Mouse (Mus musculus) neural tube, embryonic 13.5 days (tissue): Measurements from ENCODE around the gene Gm28308. TPM values are rescaled to one million over a fixed set of nuclear protein-coding genes. Genes with fewer than 3 reads are reported as not detected.
A peak's percentile ranks its signal among the peaks of the same experiment; 100 is the strongest.

Experiments used
- ATAC-seq: fragments of 200-750 bp; cut with Nextera tagmentation; 2 replicates; pipeline ENCODE4 v1.8.0; 2017; ENCODE audit warnings: low read depth, mild to moderate bottlenecking, moderate TSS enrichment, moderate library complexity
- H3K27ac ChIP-seq: fragments of 300-500 bp; sonication (generic); replicated peaks from 2 replicates; pipeline ENCODE4 v1.5.1; 2015; ENCODE audit warnings: moderate library complexity, mild to moderate bottlenecking, inconsistent platforms
- H3K27me3 ChIP-seq: fragments of 300-500 bp; sonication (generic); 2 replicates; pipeline ENCODE4 v1.6.1; 2015; ENCODE audit warnings: mild to moderate bottlenecking, inconsistent platforms
- H3K36me3 ChIP-seq: fragments of 300-500 bp; sonication (generic); 2 replicates; pipeline ENCODE4 v1.6.1; 2015; ENCODE audit warnings: mild to moderate bottlenecking, inconsistent platforms
- H3K4me1 ChIP-seq: fragments of 300-500 bp; sonication (generic); replicated peaks from 2 replicates; pipeline ENCODE4 v1.6.1; 2015; ENCODE audit warnings: inconsistent platforms
- H3K4me2 ChIP-seq: fragments of 300-500 bp; sonication (generic); 2 replicates; pipeline ENCODE4 v1.6.1; 2015; ENCODE audit warnings: inconsistent platforms, mild to moderate bottlenecking, moderate library complexity
- H3K4me3 ChIP-seq: fragments of 300-500 bp; sonication (generic); 2 replicates; pipeline ENCODE4 v1.5.1; 2015; ENCODE audit warnings: mild to moderate bottlenecking, inconsistent platforms
- H3K9ac ChIP-seq: fragments of 300-500 bp; sonication (generic); 2 replicates; pipeline ENCODE4 v1.6.1; 2015; ENCODE audit warnings: moderate library complexity, mild to moderate bottlenecking, inconsistent platforms
- H3K9me3 ChIP-seq: fragments of 300-500 bp; sonication (generic); 2 replicates; pipeline ENCODE4 v1.6.1; 2016; ENCODE audit warnings: inconsistent platforms
- WGBS: fragments of 180-500 bp; shearing (Covaris S2); methylation state at CpG from one replicate; pipeline ENCODE4 v1.1.7; 2015; 5-methylcytosine and 5-hydroxymethylcytosine counted together
- polyA plus RNA-seq: library from polyadenylated mRNA; unstranded; fragments of >200 nt; fragmentation: Nextera tagmentation; extraction: Ambion mirVana; gene quantifications from 2 replicates; pipeline ENCODE4 v1.2.1, GENCODE M21; 2015

The Gm28308 gene
- polyA plus RNA-seq, 1 experiment from 2014 or later: not detected

- Histone ChIP-seq H3K9ac (peak overlapping the region; percentile 100), H3K27ac (peak overlapping the region; percentile 100), H3K4me3 (peak overlapping the region; percentile 96), H3K27me3 (no peaks in the 10 kb centered on the region), H3K4me1 (peaks cover 98% of the 10 kb centered on the region), H3K9me3 (no peaks in the 10 kb centered on the region), H3K4me2 (peak overlapping the region; percentile 97), H3K36me3 (peaks cover 58% of the 10 kb centered on the region)
- WGBS: 1% methylated on average over 46 of the region's 46 CpGs
- ATAC-seq: 0 out of 2 replicates have a peak, but pooled peaks have one; percentile 32
Measured at GRCm38 (mm10) chr6:52203371-52204049, 9.6 kb downstream of the Gm28308 start.

GRCm38 (mm10) chr6:52203121-52203370, 10.1 kb downstream of the Gm28308 start:
- Histone ChIP-seq H3K4me3 (peak overlapping the region; percentile 96), H3K4me2 (peak overlapping the region; percentile 97), H3K27me3 (no peaks in the 10 kb centered on the region), H3K27ac (peak overlapping the region; percentile 100), H3K4me1 (peaks cover 99% of the 10 kb centered on the region), H3K36me3 (peaks cover 58% of the 10 kb centered on the region), H3K9me3 (no peaks in the 10 kb centered on the region), H3K9ac (peak overlapping the region; percentile 100)
- ATAC-seq: no peak
- 2% methylated on average over 10 of the region's 10 CpGs for WGBS

GRCm38 (mm10) chr6:52202362-52203120, 10.6 kb downstream of the Gm28308 start:
- no peak for ATAC-seq
- Histone ChIP-seq H3K9me3 (no peaks in the 10 kb centered on the region), H3K4me2 (peak overlapping the region; percentile 97), H3K36me3 (peaks cover 58% of the 10 kb centered on the region), H3K4me1 (peaks cover 99% of the 10 kb centered on the region), H3K27me3 (no peaks in the 10 kb centered on the region), H3K4me3 (peak overlapping the region; percentile 96), H3K27ac (peak overlapping the region; percentile 100), H3K9ac (peak overlapping the region; percentile 100)
- 7% methylated on average over 22 of the region's 22 CpGs for WGBS

GRCm38 (mm10) chr6:52201269-52201668, 11.9 kb downstream of the Gm28308 start:
- Histone ChIP-seq H3K4me3 (peak overlapping the region; percentile 96), H3K9ac (peak overlapping the region; percentile 66)
- WGBS: 11% methylated on average over 1 of the region's 1 CpGs

GRCm38 (mm10) chr6:52200751-52201250, 12.3 kb downstream of the Gm28308 start:
- Histone ChIP-seq H3K9me3 (no peaks in the 10 kb centered on the region), H3K4me3 (peak overlapping the region; percentile 96), H3K27me3 (no peaks in the 10 kb centered on the region), H3K4me2 (peak overlapping the region; percentile 97), H3K27ac (peak overlapping the region; percentile 100), H3K36me3 (peaks cover 52% of the 10 kb centered on the region), H3K9ac (peak overlapping the region; percentile 66), H3K4me1 (peaks cover 99% of the 10 kb centered on the region)
- 6% methylated on average over 10 of the region's 10 CpGs for WGBS
- ATAC-seq: no peak

More at GRCm38 (mm10) chr6:52201269-52201668, 11.9 kb downstream of the Gm28308 start:
- no peak for ATAC-seq
- Histone ChIP-seq H3K9me3 (no peaks in the 10 kb centered on the region), H3K4me1 (peaks cover 99% of the 10 kb centered on the region), H3K27me3 (no peaks in the 10 kb centered on the region), H3K4me2 (peak overlapping the region; percentile 97), H3K36me3 (peaks cover 56% of the 10 kb centered on the region), H3K27ac (peak overlapping the region; percentile 100)

GRCm38 (mm10) chr6:52200073-52200750, 12.9 kb downstream of the Gm28308 start:
- 2% methylated on average over 30 of the region's 30 CpGs for WGBS
- Histone ChIP-seq H3K4me3 (peak overlapping the region; percentile 96), H3K27ac (peak overlapping the region; percentile 100), H3K9me3 (no peaks in the 10 kb centered on the region), H3K4me1 (peaks cover 99% of the 10 kb centered on the region), H3K4me2 (peak overlapping the region; percentile 97), H3K27me3 (no peaks in the 10 kb centered on the region), H3K36me3 (peaks cover 46% of the 10 kb centered on the region), H3K9ac (peak overlapping the region; percentile 66)
- ATAC-seq: no peak

- peak; percentile 70; the same call in 1 of the 2 replicates for ATAC-seq
- Histone ChIP-seq H3K27ac (peak overlapping the region; percentile 100), H3K9me3 (no peaks in the 10 kb centered on the region), H3K4me2 (peak overlapping the region; percentile 97), H3K36me3 (peaks cover 19% of the 10 kb centered on the region), H3K9ac (peak overlapping the region; percentile 71), H3K4me1 (peaks cover 99% of the 10 kb centered on the region), H3K4me3 (peak overlapping the region; percentile 19), H3K27me3 (no peaks in the 10 kb centered on the region)
- 2% methylated on average over 10 of the region's 10 CpGs for WGBS
Measured at GRCm38 (mm10) chr6:52197271-52197670, 15.9 kb downstream of the Gm28308 start.

GRCm38 (mm10) chr6:52196811-52197210, 16.3 kb downstream of the Gm28308 start:
- Histone ChIP-seq H3K9ac (peak overlapping the region; percentile 71), H3K4me2 (peak overlapping the region; percentile 97), H3K27me3 (no peaks in the 10 kb centered on the region), H3K9me3 (no peaks in the 10 kb centered on the region), H3K36me3 (peaks cover 16% of the 10 kb centered on the region), H3K4me3 (peak overlapping the region; percentile 19), H3K27ac (peak overlapping the region; percentile 100), H3K4me1 (peaks cover 99% of the 10 kb centered on the region)
- WGBS: 9% methylated on average over 9 of the region's 9 CpGs
- ATAC-seq: no peak

GRCm38 (mm10) chr6:52194690-52195089, 18.4 kb downstream of the Gm28308 start:
- 9% methylated on average over 10 of the region's 10 CpGs for WGBS
- ATAC-seq: no peak
- H3K27ac ChIP-seq: peak overlapping the region; percentile 100
- H3K27me3 ChIP-seq: no peaks in the 10 kb centered on the region
- H3K9me3 ChIP-seq: no peaks in the 10 kb centered on the region
- peaks cover 10% of the 10 kb centered on the region for H3K36me3 ChIP-seq
- H3K9ac ChIP-seq: peak overlapping the region; percentile 71
- peak overlapping the region; percentile 65 for H3K4me3 ChIP-seq
- peak overlapping the region; percentile 97 for H3K4me2 ChIP-seq
- peaks cover 95% of the 10 kb centered on the region for H3K4me1 ChIP-seq

- no peaks in the 10 kb centered on the region for H3K27me3 ChIP-seq
- 1% methylated on average over 38 of the region's 55 CpGs for WGBS
- peak; percentile 74 for ATAC-seq
- H3K4me1 ChIP-seq: peaks cover 96% of the 10 kb centered on the region
- peak overlapping the region; percentile 71 for H3K9ac ChIP-seq
- H3K9me3 ChIP-seq: no peaks in the 10 kb centered on the region
- H3K27ac ChIP-seq: peak overlapping the region; percentile 100
- peaks cover 14% of the 10 kb centered on the region for H3K36me3 ChIP-seq
- peak overlapping the region; percentile 65 for H3K4me3 ChIP-seq
- peak overlapping the region; percentile 97 for H3K4me2 ChIP-seq
Measured at GRCm38 (mm10) chr6:52191860-52192550, 21.1 kb downstream of the Gm28308 start.
